Mouse (Mus musculus) liver, postnatal 0 days (tissue): ENCODE measurements around the gene Kcnrg. TPM values are rescaled to one million over a fixed set of nuclear protein-coding genes. Genes with fewer than 3 reads are reported as not detected.
"Not testable (repeated sequence)": the region's sequence is repeated elsewhere in the genome, so short reads cannot be mapped to it uniquely, and the experiment has no call there.

Experiments
- ATAC-seq: fragments of 200-750 bp; cut with Nextera tagmentation; 2 replicates; pipeline ENCODE4 v1.8.0; 2017; ENCODE audit warnings: mild to moderate bottlenecking, moderate library complexity
- DNase-seq: peaks from one replicate; pipeline ENCODE4 v3.0.0-alpha.2; 2016
- H3K27ac ChIP-seq: fragments of 300-500 bp; sonication (generic); 2 replicates; pipeline ENCODE4 v1.5.1; 2014; ENCODE audit warnings: antibody characterized with exemption, moderate library complexity, mild to moderate bottlenecking, low read depth
- H3K27me3 ChIP-seq: fragments of 300-500 bp; sonication (generic); 2 replicates; pipeline ENCODE4 v1.6.1; 2014; ENCODE audit warnings: low read length, control low read depth, mixed read lengths; ENCODE audit not compliant: insufficient read depth
- H3K36me3 ChIP-seq: fragments of 300-500 bp; sonication (generic); replicated peaks from 2 replicates; pipeline ENCODE4 v1.6.1; 2014; ENCODE audit warnings: mild to moderate bottlenecking, control low read depth, low read length, moderate library complexity, mixed read lengths; ENCODE audit not compliant: insufficient read depth
- H3K4me1 ChIP-seq: fragments of 300-500 bp; sonication (generic); 2 replicates; pipeline ENCODE4 v1.6.1; 2014; ENCODE audit warnings: antibody characterized with exemption, mild to moderate bottlenecking, control low read depth; ENCODE audit not compliant: insufficient read depth
- H3K4me2 ChIP-seq: fragments of 300-500 bp; sonication (generic); 2 replicates; pipeline ENCODE4 v1.6.1; 2014; ENCODE audit warnings: low read depth, mild to moderate bottlenecking, low read length, moderate library complexity, mixed read lengths
- H3K4me3 ChIP-seq: fragments of 300-500 bp; sonication (generic); 2 replicates; pipeline ENCODE4 v1.5.1; 2014; ENCODE audit warnings: low read depth, low read length
- H3K9ac ChIP-seq: fragments of 300-500 bp; sonication (generic); replicated peaks from 2 replicates; pipeline ENCODE4 v1.6.1; 2014; ENCODE audit warnings: mild to moderate bottlenecking, moderate library complexity
- H3K9me3 ChIP-seq: fragments of 300-500 bp; sonication (generic); 2 replicates; pipeline ENCODE4 v1.6.1; 2016; ENCODE audit warnings: mild to moderate bottlenecking, control low read depth, low read length, mixed read lengths
- CTCF ChIP-seq: sonication (generic); IDR thresholded peaks from 2 replicates; pipeline ENCODE4 v1.5.1; 2016; ENCODE audit warnings: antibody characterized with exemption, low read depth
- EP300 ChIP-seq: IDR thresholded peaks from 2 replicates; pipeline ENCODE4 v1.6.1; 2016; ENCODE audit warnings: antibody characterized with exemption, low read depth, mild to moderate bottlenecking
- WGBS: fragments of 180-500 bp; shearing (Covaris S2); extraction: QIAGEN DNeasy Blood & Tissue Kit; methylation state at CpG from one replicate; pipeline ENCODE4 v1.1.7; 2014; ENCODE audit not compliant: insufficient replicate concordance; 5-methylcytosine and 5-hydroxymethylcytosine counted together
- polyA plus RNA-seq: library from polyadenylated mRNA; unstranded; fragments of >200 nt; fragmentation: Nextera tagmentation; extraction: Ambion mirVana; gene quantifications from 2 replicates; pipeline ENCODE4 v1.2.1, GENCODE M21; 2015

Gene Kcnrg
- polyA plus RNA-seq = 0.08 and 0.09 TPM in 2 replicates

DNA sequence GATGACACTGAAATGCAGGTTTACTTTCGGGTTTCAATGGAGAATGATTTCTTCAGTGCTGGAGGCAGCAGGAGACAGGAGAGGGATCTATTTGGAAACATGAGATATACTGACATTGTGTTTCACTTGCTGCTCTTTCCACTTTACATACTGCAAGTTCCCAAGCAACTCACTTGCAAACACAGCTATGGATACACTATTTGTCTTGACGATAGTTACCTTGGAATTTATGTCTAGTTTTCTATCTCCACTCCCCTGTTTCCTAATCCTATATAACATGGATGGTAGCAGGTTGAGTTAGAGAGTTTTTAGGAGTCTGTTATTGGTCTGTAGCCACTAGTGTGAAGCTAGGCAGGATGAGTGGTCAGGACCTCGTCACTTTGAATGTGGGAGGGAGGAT is at the start of gene Kcnrg:
TSS of gene Kcnrg (plus strand) at position 301 of the 400 bp plus-strand sequence.
- Histone ChIP-seq H3K9ac (no peak within 1 kb of the TSS), H3K9me3 (no peaks in the 10 kb centered on the region), H3K27me3 (no peaks in the 10 kb centered on the region), H3K4me2 (no peak within 1 kb of the TSS), H3K4me1 (no peaks in the 10 kb centered on the region), H3K36me3 (no peaks in the 10 kb centered on the region; the same call in 1 of the 2 replicates), H3K4me3 (no peak within 1 kb of the TSS), H3K27ac (no peak within 1 kb of the TSS)
- DNase-seq = no peak
- TF ChIP-seq EP300 (no peak), CTCF (no peak)
- no peak for ATAC-seq
- WGBS = 78% methylated on average over 3 of the region's 3 CpGs

DNA sequence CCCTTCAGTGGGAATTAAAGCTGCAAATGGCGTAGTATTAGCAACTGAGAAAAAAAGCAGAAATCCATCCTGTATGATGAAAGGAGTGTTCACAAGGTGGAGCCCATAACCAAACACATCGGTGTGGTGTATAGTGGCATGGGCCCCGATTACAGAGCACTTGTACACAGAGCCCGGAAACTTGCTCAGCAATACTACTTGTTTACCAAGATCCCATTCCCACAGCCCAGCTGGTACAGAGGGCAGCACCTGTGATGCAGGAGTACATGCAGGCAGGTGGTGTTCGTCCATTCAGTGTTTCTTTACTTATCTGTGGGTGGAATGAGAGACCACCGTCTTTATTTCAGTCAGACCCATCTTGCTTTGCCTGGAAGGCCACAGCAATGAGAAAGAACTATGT is 48.4 kb upstream of the Kcnrg start:
- Histone ChIP-seq H3K36me3 (no peaks in the 10 kb centered on the region), H3K9ac (no peak overlapping the region), H3K4me2 (no peak overlapping the region), H3K27me3 (no peaks in the 10 kb centered on the region), H3K4me3 (no peak overlapping the region), H3K9me3 (0 out of 2 replicates have a peak, but pooled peaks cover 4% of the 10 kb centered on the region), H3K4me1 (peaks cover 6% of the 10 kb centered on the region), H3K27ac (no peak overlapping the region)
- no peak for DNase-seq
- 79% methylated on average over 6 of the region's 6 CpGs for WGBS
- no peak for ATAC-seq
- no peak for TF ChIP-seq EP300

DNA sequence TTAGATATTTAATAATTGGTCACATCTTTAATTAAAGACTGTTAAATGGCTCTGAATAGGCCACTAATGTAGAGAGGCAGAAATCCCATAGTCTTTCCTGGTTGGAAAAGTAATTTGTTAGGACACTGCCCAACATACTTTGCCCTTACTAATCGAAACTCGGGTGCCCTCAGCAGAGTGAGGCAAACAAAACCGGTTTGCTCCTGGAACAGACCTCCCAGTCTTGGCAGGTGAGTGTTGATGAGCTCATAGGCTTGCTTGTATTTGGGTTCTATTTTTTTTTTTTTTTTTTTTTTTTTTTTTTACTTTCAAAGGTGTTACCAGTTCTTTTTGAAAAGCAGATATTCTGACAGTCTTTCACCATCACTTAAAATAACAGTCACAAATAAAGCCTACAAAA is 47.4 kb upstream of the Kcnrg start:
- Histone ChIP-seq H3K27ac (no peak overlapping the region), H3K9me3 (0 out of 2 replicates have a peak, but pooled peaks cover 4% of the 10 kb centered on the region), H3K4me1 (peaks cover 6% of the 10 kb centered on the region), H3K4me3 (no peak overlapping the region), H3K36me3 (no peaks in the 10 kb centered on the region), H3K9ac (no peak overlapping the region), H3K4me2 (no peak overlapping the region), H3K27me3 (no peaks in the 10 kb centered on the region)
- DNase-seq (peak; percentile 36), ATAC-seq (no peak)
- TF ChIP-seq CTCF = no peak
- no peak for TF ChIP-seq EP300
- WGBS = 66% methylated on average over 3 of the region's 3 CpGs

DNA sequence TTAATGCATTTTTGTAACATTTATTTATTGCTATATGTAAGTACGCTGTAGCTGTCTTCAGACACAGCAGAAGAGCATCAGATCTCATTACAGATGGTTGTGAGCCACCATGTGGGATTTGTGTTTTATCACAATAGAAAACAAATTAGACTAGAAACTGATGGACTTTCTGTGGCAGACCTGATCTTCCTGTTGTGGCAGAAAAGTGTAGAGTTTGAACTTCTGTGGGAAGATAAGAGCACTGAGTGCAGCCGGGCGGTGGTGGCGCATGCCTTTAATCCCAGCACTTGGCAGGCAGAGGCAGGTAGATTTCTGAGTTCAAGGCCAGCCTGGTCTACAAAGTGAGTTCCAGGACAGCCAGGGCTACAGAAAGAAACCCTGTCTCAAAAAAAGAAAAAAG is 41.0 kb upstream of the Kcnrg start:
- not testable (repeated sequence) for H3K9ac ChIP-seq, H3K4me2 ChIP-seq, H3K27ac ChIP-seq, DNase-seq, H3K4me3 ChIP-seq, H3K4me1 ChIP-seq, H3K36me3 ChIP-seq, H3K9me3 ChIP-seq, ATAC-seq, H3K27me3 ChIP-seq
- 55% methylated on average over 4 of the region's 4 CpGs for WGBS

DNA sequence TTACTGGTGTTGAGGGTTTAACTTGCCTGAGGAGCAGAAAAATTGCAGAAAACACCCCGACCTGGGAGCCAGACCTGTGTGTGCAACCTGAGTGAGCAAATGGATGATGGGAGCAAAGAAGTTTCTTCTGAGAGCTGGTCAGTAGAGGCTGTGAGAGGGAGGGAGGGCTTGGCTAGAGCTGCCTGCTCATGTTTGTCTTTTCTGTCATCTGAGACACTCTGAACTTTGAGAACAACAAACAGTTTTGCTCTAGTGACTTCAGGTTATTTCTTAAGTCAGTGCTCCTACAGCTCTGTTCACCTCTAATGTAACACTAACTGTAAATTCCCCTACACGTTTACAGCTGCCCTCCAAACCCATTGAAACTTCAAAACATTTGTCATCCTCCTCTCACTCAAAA is 37.9 kb upstream of the Kcnrg start:
- 50% methylated on average over 2 of the region's 2 CpGs for WGBS
- no peaks in the 10 kb centered on the region for H3K27me3 ChIP-seq
- no peaks in the 10 kb centered on the region for H3K36me3 ChIP-seq
- H3K27ac ChIP-seq = no peak overlapping the region
- no peak overlapping the region for H3K4me2 ChIP-seq
- TF ChIP-seq CTCF = no peak
- no peak for TF ChIP-seq EP300
- H3K4me3 ChIP-seq = no peak overlapping the region
- no peaks in the 10 kb centered on the region for H3K4me1 ChIP-seq
- DNase-seq (no peak), ATAC-seq (no peak)
- no peaks in the 10 kb centered on the region for H3K9me3 ChIP-seq
- no peak overlapping the region for H3K9ac ChIP-seq

DNA sequence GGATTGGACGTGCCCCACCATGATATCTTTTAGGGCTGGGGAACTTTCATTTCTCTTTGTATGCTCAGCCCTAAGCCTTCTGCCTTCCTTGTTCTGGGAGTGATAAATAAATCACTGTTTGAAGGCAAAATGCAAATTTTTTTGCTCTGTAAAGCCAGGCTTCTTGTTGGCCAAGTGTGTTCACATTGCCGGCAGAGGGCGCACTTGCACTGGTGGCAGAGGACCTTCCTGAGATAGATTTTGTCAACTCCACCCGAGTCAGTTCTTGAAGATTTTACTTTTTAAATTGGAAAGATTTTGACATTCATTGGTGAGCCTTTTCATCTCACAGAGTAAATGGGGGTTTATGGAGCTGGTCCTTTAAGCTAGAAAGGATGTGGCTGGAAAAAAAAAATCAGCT is 35.9 kb upstream of the Kcnrg start:
- no peak overlapping the region for H3K4me3 ChIP-seq
- H3K4me1 ChIP-seq = no peaks in the 10 kb centered on the region
- ATAC-seq (no peak), DNase-seq (peak; percentile 90)
- no peak overlapping the region for H3K9ac ChIP-seq
- H3K27me3 ChIP-seq = no peaks in the 10 kb centered on the region
- no peaks in the 10 kb centered on the region for H3K9me3 ChIP-seq
- no peak overlapping the region for H3K27ac ChIP-seq
- H3K36me3 ChIP-seq = no peaks in the 10 kb centered on the region
- H3K4me2 ChIP-seq = no peak overlapping the region
- TF ChIP-seq CTCF = peak; percentile 95
- TF ChIP-seq EP300 = no peak
- WGBS = 15% methylated on average over 4 of the region's 4 CpGs

DNA sequence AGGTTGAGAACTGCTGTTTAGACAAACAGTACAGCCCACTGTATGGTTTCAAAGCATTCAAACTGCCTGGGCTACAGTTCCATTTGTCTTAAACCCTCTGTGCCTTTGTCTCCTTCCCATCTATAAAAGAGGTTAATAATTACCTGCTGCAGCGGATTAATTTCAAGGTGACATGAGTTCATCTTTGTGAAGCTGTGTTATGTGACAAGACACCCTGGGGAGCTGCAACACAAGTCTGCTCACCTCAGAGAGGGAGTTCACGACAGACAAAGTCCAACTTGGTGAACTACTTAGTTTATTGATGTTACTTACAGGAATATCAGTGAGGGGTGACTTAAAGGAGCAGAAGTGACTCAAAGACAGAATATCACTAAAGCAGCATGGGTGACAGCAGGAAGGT is 35.1 kb upstream of the Kcnrg start:
- Histone ChIP-seq H3K9me3 (no peaks in the 10 kb centered on the region), H3K9ac (no peak overlapping the region), H3K4me1 (no peaks in the 10 kb centered on the region), H3K36me3 (no peaks in the 10 kb centered on the region), H3K4me3 (no peak overlapping the region), H3K27me3 (no peaks in the 10 kb centered on the region), H3K4me2 (no peak overlapping the region), H3K27ac (no peak overlapping the region)
- 74% methylated on average over 2 of the region's 2 CpGs for WGBS
- ATAC-seq (no peak), DNase-seq (no peak)
- TF ChIP-seq EP300 (no peak), CTCF (no peak)
